ENCODE assay signal across 8 mouse cellular contexts in the genomic region with DNA sequence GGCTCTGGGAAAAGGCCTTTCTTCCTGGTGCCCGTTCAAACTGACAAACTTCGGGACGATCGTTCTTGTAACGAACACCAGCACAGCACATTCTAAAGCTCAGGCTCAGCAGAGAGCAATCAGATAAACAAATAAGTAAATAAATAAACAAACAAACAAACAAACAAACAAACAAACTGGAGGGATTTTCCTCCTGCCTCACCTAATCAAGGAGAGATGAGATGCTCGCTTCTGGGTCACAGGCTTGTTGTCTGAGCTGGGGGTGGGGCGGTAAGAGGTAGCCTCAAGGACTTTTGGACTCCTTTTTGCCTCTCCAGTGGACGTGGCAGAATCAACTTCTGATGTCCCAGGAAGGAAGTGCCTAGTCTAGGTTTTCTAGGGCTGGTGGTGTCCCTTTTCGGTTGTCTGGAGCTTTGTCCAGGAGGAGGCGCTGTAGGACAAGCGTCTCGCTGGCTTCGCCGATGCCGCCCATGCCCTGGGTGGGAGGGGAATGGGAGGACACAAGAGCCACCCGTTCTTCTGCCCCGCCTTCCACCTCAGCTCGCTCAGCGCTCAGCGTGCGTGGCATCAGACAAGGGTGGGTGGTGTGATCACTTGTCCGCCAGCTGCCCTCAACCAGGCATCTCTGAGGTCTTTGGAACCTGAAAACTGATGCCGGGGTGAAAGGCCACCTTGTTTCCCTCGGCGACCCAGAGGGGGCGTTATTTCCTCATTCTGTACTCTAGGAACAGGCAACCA. TPM values are rescaled to one million over a fixed set of nuclear protein-coding genes. Genes with fewer than 3 reads are reported as not detected.
DNase-seq lines count a peak whose midpoint lies in the region; ATAC-seq and TF ChIP-seq lines count a peak whose summit lies in the region.

No protein-coding gene starts in this region.

- H3K27ac ChIP-seq in bone marrow, adult 2 months (ENCODE audit: control insufficient read depth, insufficient read depth, low read depth, low read length, poor library complexity), result no peak overlapping the region
- H3K27ac ChIP-seq in forebrain, embryonic 10.5 days, result no peak overlapping the region
- H3K27ac ChIP-seq in heart, embryonic 14.5 days (replicated peaks in 1 of 2; ENCODE audit: control insufficient read depth in 1 of 2, insufficient read depth in 1 of 2, low read depth in 2 of 2, low read length in 2 of 2), result no peak overlapping the region
- peak overlapping the region; percentile 36; the same call in 1 of the 2 replicates for H3K27ac ChIP-seq in kidney, postnatal 0 days
- H3K27ac ChIP-seq in liver, adult 2 months (replicated peaks; ENCODE audit: insufficient read depth, low read depth, low read length), result no peak overlapping the region

- ATAC-seq in CD4-positive, CD25-positive, alpha-beta regulatory T cell, adult 4 months, result peak; percentile 69
- ATAC-seq in heart, embryonic 14.5 days (ENCODE audit: insufficient number of reproducible peaks, insufficient read depth, low FRiP score, low read depth), result peak; percentile 76; the same call in 1 of the 2 replicates
- peak; percentile 77 for ATAC-seq in kidney, postnatal 0 days (replicated peaks; ENCODE audit: low FRiP score, low read depth)

- H3K79me2 ChIP-seq in liver, adult 2 months (ENCODE audit: control insufficient read depth, insufficient read depth, low read length), result no peaks in the 10 kb centered on the region

- peak; percentile 60 for TF ChIP-seq CTCF in bone marrow, adult 2 months (IDR thresholded peaks at IDR 0.05; ENCODE audit: control insufficient read depth, insufficient read depth, low read length)
- TF ChIP-seq CTCF in kidney, postnatal 0 days (IDR thresholded peaks at IDR 0.05; ENCODE audit: low read depth), result peak; percentile 98
- TF ChIP-seq CTCF in liver, adult 2 months (IDR thresholded peaks at IDR 0.05; ENCODE audit: low read depth, low read length), result peak; percentile 91

- H3K36me3 ChIP-seq in forebrain, embryonic 10.5 days (replicated peaks), result no peaks in the 10 kb centered on the region
- H3K36me3 ChIP-seq in heart, embryonic 14.5 days (ENCODE audit: control insufficient read depth, insufficient read depth, low read length), result no peaks in the 10 kb centered on the region
- H3K36me3 ChIP-seq in kidney, postnatal 0 days (ENCODE audit: insufficient read depth, low read length), result no peaks in the 10 kb centered on the region
- H3K36me3 ChIP-seq in liver, adult 2 months (ENCODE audit: control insufficient read depth, insufficient read depth, low read length), result no peaks in the 10 kb centered on the region

- H3K4me1 ChIP-seq in bone marrow, adult 2 months (ENCODE audit: control insufficient read depth, insufficient read depth, low read length), result no peaks in the 10 kb centered on the region; the same call in 1 of the 2 replicates
- H3K4me1 ChIP-seq in forebrain, embryonic 10.5 days, result peaks cover 13% of the 10 kb centered on the region
- H3K4me1 ChIP-seq in heart, embryonic 14.5 days (ENCODE audit: control insufficient read depth in 2 of 2, insufficient read depth in 2 of 2, low read length in 2 of 2), result peaks cover 4 to 8% of the 10 kb centered on the region in 2 experiments; a peak in 3 of 4 replicates
- H3K4me1 ChIP-seq in kidney, postnatal 0 days (replicated peaks; ENCODE audit: insufficient read depth, low read length), result peaks cover 32% of the 10 kb centered on the region
- no peaks in the 10 kb centered on the region for H3K4me1 ChIP-seq in liver, adult 2 months (ENCODE audit: control insufficient read depth, insufficient read depth, low read length)

- peak; percentile 89 for DNase-seq in forebrain, embryonic 10.5 days (ENCODE audit: extremely low spot score, low spot score)
- peak; percentile 94 for DNase-seq in kidney, postnatal 0 days (ENCODE audit: low spot score)
- peak; percentile 47 for DNase-seq in liver, adult 2 months (ENCODE audit: extremely low read depth, low read depth, low spot score)
- DNase-seq in natural killer cell, adult 2 months (ENCODE audit: low spot score in 2 of 2), result peak; percentile 66 to 73
- peak; percentile 41 to 47 for DNase-seq in thymus, adult 18-20 months

- no peak for TF ChIP-seq POLR2A in bone marrow, adult 2 months (IDR thresholded peaks at IDR 0.05; ENCODE audit: borderline replicate concordance, control insufficient read depth, low read depth, low read length)
- no peak for TF ChIP-seq POLR2A in liver, adult 2 months (IDR thresholded peaks at IDR 0.05; ENCODE audit: extremely low read depth, insufficient read depth, low read length)

- H3K4me3 ChIP-seq in bone marrow, adult 2 months (replicated peaks; ENCODE audit: control insufficient read depth, low read depth, low read length), result no peak overlapping the region
- H3K4me3 ChIP-seq in forebrain, embryonic 10.5 days, result peak overlapping the region; percentile 39
- peak overlapping the region; percentile 20 to 21 for H3K4me3 ChIP-seq in heart, embryonic 14.5 days (ENCODE audit: control insufficient read depth in 1 of 2, insufficient read depth in 1 of 2, low read depth in 1 of 2, low read length in 2 of 2)
- H3K4me3 ChIP-seq in kidney, postnatal 0 days (replicated peaks; ENCODE audit: low read depth, low read length), result peak overlapping the region; percentile 73
- H3K4me3 ChIP-seq in liver, adult 2 months (ENCODE audit: insufficient read depth, low read depth, low read length), result no peak overlapping the region

- peak overlapping the region; percentile 54 for H3K4me2 ChIP-seq in heart, embryonic 14.5 days (ENCODE audit: low read length)
- H3K4me2 ChIP-seq in kidney, postnatal 0 days (ENCODE audit: low read length), result peak overlapping the region; percentile 81

- no peak overlapping the region for H3K9ac ChIP-seq in heart, embryonic 14.5 days (ENCODE audit: low read length)
- 0 out of 2 replicates have a peak overlapping the region, but pooled peaks have one; percentile 42 for H3K9ac ChIP-seq in kidney, postnatal 0 days (ENCODE audit: low read depth, low read length)
- H3K9ac ChIP-seq in liver, adult 2 months (ENCODE audit: low read depth, low read length), result no peak overlapping the region

- H3K9me3 ChIP-seq in forebrain, embryonic 10.5 days, result no peaks in the 10 kb centered on the region
- H3K9me3 ChIP-seq in heart, embryonic 14.5 days (ENCODE audit: control insufficient read depth, low read length), result no peaks in the 10 kb centered on the region
- no peaks in the 10 kb centered on the region for H3K9me3 ChIP-seq in kidney, postnatal 0 days (replicated peaks; ENCODE audit: low read length)

- H3K27me3 ChIP-seq in forebrain, embryonic 10.5 days (ENCODE audit: poor library complexity, severe bottlenecking), result peaks cover 100% of the 10 kb centered on the region
- H3K27me3 ChIP-seq in heart, embryonic 14.5 days (ENCODE audit: control insufficient read depth, insufficient read depth, low read length), result peaks cover 99% of the 10 kb centered on the region
- no peaks in the 10 kb centered on the region for H3K27me3 ChIP-seq in kidney, postnatal 0 days (ENCODE audit: insufficient read depth, low read length)
- H3K27me3 ChIP-seq in liver, adult 2 months (ENCODE audit: control insufficient read depth, insufficient read depth, low read length), result peaks cover 24% of the 10 kb centered on the region; the same call in 1 of the 2 replicates

- 4% methylated on average over 26 of the region's 26 CpGs for WGBS in bone marrow, adult 2 months
- 4% methylated on average over 26 of the region's 26 CpGs for WGBS in forebrain, embryonic 10.5 days
- 2% methylated on average over 26 of the region's 26 CpGs for WGBS in heart, embryonic 14.5 days
- 4% methylated on average over 26 of the region's 26 CpGs for WGBS in kidney, postnatal 0 days
- WGBS in liver, adult 2 months, result 7% methylated on average over 26 of the region's 26 CpGs

RNA-seq across cellular contexts. Expression of a gene that starts 3.9 kb away (rescaled TPM):
- polyA plus RNA-seq in CD4-positive, CD25-positive, alpha-beta regulatory T cell, adult 4 months (2017; shearing (Covaris generic)), result not detected
- 2.9 TPM in 1 of 2 replicates, not detected in the other for polyA plus RNA-seq in bone marrow, adult 2 months (2011; ENCODE audit: insufficient read depth, insufficient read length, low replicate concordance, missing spikeins)
- not detected in 2 replicates for polyA plus RNA-seq in forebrain, embryonic 10.5 days (2016; fragmentation: Nextera tagmentation; extraction: Ambion mirVana)
- 0.34 TPM in 1 of 2 replicates, not detected in the other for polyA plus RNA-seq in heart, embryonic 14.5 days (2014; fragmentation: Nextera tagmentation; extraction: Ambion mirVana)
- 3.3 and 4.4 TPM in 2 replicates for polyA plus RNA-seq in kidney, postnatal 0 days (2015; fragmentation: Nextera tagmentation; extraction: Ambion mirVana)
- total RNA-seq in liver, adult 2 months (2014; rRNA removed), result 0.09 and 0.13 TPM in 2 replicates
- polyA plus RNA-seq in liver, adult 2 months (2012; rRNA removed), result 0.05 TPM in 1 of 2 replicates, not detected in the other

RNA-seq across cellular contexts. Expression of a gene that starts 3.9 kb away (rescaled TPM):
- not detected for polyA plus RNA-seq in CD4-positive, CD25-positive, alpha-beta regulatory T cell, adult 4 months (2017; shearing (Covaris generic))
- polyA plus RNA-seq in bone marrow, adult 2 months (2011; ENCODE audit: insufficient read depth, insufficient read length, low replicate concordance, missing spikeins), result not detected in 2 replicates
- polyA plus RNA-seq in forebrain, embryonic 10.5 days (2016; fragmentation: Nextera tagmentation; extraction: Ambion mirVana), result 0.10 TPM in 1 of 2 replicates, not detected in the other
- polyA plus RNA-seq in heart, embryonic 14.5 days (2014; fragmentation: Nextera tagmentation; extraction: Ambion mirVana), result 0.23 TPM in 1 of 2 replicates, not detected in the other
- polyA plus RNA-seq in kidney, postnatal 0 days (2015; fragmentation: Nextera tagmentation; extraction: Ambion mirVana), result 7.9 and 8.0 TPM in 2 replicates
- not detected in 2 replicates for total RNA-seq in liver, adult 2 months (2014; rRNA removed)
- polyA plus RNA-seq in liver, adult 2 months (2012; rRNA removed), result not detected in 2 replicates

RNA-seq across cellular contexts. Expression of a gene that starts 10.9 kb away (rescaled TPM):
- polyA plus RNA-seq in CD4-positive, CD25-positive, alpha-beta regulatory T cell, adult 4 months (2017; shearing (Covaris generic)), result not detected
- not detected in 2 replicates for polyA plus RNA-seq in bone marrow, adult 2 months (2011; ENCODE audit: insufficient read depth, insufficient read length, low replicate concordance, missing spikeins)
- polyA plus RNA-seq in forebrain, embryonic 10.5 days (2016; fragmentation: Nextera tagmentation; extraction: Ambion mirVana), result not detected in 2 replicates
- polyA plus RNA-seq in heart, embryonic 14.5 days (2014; fragmentation: Nextera tagmentation; extraction: Ambion mirVana), result 0.05 TPM in 1 of 2 replicates, not detected in the other
- 1.1 and 1.3 TPM in 2 replicates for polyA plus RNA-seq in kidney, postnatal 0 days (2015; fragmentation: Nextera tagmentation; extraction: Ambion mirVana)
- not detected in 2 replicates for total RNA-seq in liver, adult 2 months (2014; rRNA removed)
- polyA plus RNA-seq in liver, adult 2 months (2012; rRNA removed), result not detected in 2 replicates

RNA-seq across cellular contexts. Expression of a gene that starts 11.3 kb away (rescaled TPM):
- polyA plus RNA-seq in CD4-positive, CD25-positive, alpha-beta regulatory T cell, adult 4 months (2017; shearing (Covaris generic)), result not detected
- 1.1 and 1.4 TPM in 2 replicates for polyA plus RNA-seq in bone marrow, adult 2 months (2011; ENCODE audit: insufficient read depth, insufficient read length, low replicate concordance, missing spikeins)
- not detected in 2 replicates for polyA plus RNA-seq in forebrain, embryonic 10.5 days (2016; fragmentation: Nextera tagmentation; extraction: Ambion mirVana)
- 0.36 and 0.61 TPM in 2 replicates for polyA plus RNA-seq in heart, embryonic 14.5 days (2014; fragmentation: Nextera tagmentation; extraction: Ambion mirVana)
- polyA plus RNA-seq in kidney, postnatal 0 days (2015; fragmentation: Nextera tagmentation; extraction: Ambion mirVana), result 73.4 and 76.7 TPM in 2 replicates
- 0.07 TPM in 1 of 2 replicates, not detected in the other for total RNA-seq in liver, adult 2 months (2014; rRNA removed)
- 0.06 TPM in 1 of 2 replicates, not detected in the other for polyA plus RNA-seq in liver, adult 2 months (2012; rRNA removed)

RNA-seq across cellular contexts. Expression of a gene that starts 18.1 kb away (rescaled TPM):
- not detected for polyA plus RNA-seq in CD4-positive, CD25-positive, alpha-beta regulatory T cell, adult 4 months (2017; shearing (Covaris generic))
- polyA plus RNA-seq in bone marrow, adult 2 months (2011; ENCODE audit: insufficient read depth, insufficient read length, low replicate concordance, missing spikeins), result not detected in 2 replicates
- polyA plus RNA-seq in forebrain, embryonic 10.5 days (2016; fragmentation: Nextera tagmentation; extraction: Ambion mirVana), result not detected in 2 replicates
- 0.22 TPM in 1 of 2 replicates, not detected in the other for polyA plus RNA-seq in heart, embryonic 14.5 days (2014; fragmentation: Nextera tagmentation; extraction: Ambion mirVana)
- polyA plus RNA-seq in kidney, postnatal 0 days (2015; fragmentation: Nextera tagmentation; extraction: Ambion mirVana), result 57.8 and 67.0 TPM in 2 replicates
- total RNA-seq in liver, adult 2 months (2014; rRNA removed), result not detected in 2 replicates
- not detected in 2 replicates for polyA plus RNA-seq in liver, adult 2 months (2012; rRNA removed)

Comparison
In these comparisons a context has a peak if more than half of its experiments do, and no peak if none do; other contexts are left out.
1. H3K4me3 ChIP-seq: peak in forebrain, embryonic 10.5 days (single experiment), heart, embryonic 14.5 days (2 of 2) and kidney, postnatal 0 days (single experiment); none in bone marrow, adult 2 months (single experiment) and liver, adult 2 months (single experiment).
2. DNase-seq: peak in every context shown above with its lines; median percentile 94 in kidney, postnatal 0 days; 89 in forebrain, embryonic 10.5 days; 70 in natural killer cell, adult 2 months; 47 in liver, adult 2 months; 44 in thymus, adult 18-20 months.
3. Peak in every context shown above with its lines, with median percentiles within 50 percentile points of each other: ATAC-seq and CTCF ChIP-seq.